20 mouse cellular contexts compared by ENCODE assay signal in the genomic region with DNA sequence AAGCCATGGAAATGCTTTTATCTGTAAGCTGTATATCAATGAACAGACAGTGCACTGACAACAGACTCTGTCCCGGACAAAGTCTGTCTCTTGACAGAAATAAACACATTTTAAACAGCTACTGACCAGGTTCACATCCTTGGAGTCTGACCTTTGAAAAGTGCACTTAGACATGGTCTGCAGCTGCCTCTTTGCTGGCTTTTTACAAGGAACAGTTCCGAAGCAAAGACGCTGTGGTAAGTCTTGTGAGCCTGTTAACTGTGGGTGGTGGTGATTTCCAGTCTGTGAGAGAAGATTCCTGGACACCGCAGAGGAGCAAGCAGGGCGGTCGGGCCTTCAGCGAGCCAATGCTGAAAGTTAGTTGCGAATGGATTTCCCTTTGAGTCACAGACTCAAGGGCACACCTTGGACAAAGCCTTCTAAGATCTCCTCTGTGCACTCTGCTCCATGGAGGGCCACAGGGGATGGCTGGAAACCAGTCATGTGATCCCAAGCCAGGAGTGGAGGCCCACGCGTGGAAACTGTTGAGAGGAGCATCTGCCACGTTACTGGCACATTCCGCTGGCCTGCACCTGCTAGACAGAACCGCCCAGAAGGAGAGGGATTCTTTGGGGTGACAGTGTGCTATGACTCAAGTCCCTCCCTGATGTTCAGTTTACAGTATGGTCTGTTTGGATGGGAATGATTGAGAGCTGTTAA. TPM values are rescaled to one million over a fixed set of nuclear protein-coding genes. Genes with fewer than 3 reads are reported as not detected.
A peak's percentile ranks its signal among the peaks of the same experiment; 100 is the strongest.
DNase-seq lines count a peak whose midpoint lies in the region; ATAC-seq and TF ChIP-seq lines count a peak whose summit lies in the region.
"Had no signal": no experiment of that assay in that cellular context is flagged by ENCODE, and none has a peak within 500 bp of the region (broad histone marks: within the 10 kb centered on the region; RNA-seq: fewer than 3 reads in every experiment).

No protein-coding gene starts in this region.

- 0 out of 2 replicates have a peak overlapping the region, but pooled peaks have one; percentile 7 for H3K27ac ChIP-seq in liver, embryonic 16.5 days (ENCODE audit: low read length)
- no peak overlapping the region for H3K27ac ChIP-seq in liver, postnatal 0 days (ENCODE audit: low read depth)
- peak overlapping the region; percentile 76 for H3K27ac ChIP-seq in kidney, embryonic 16.5 days (ENCODE audit: low read length)
- no peak overlapping the region for H3K27ac ChIP-seq in midbrain, embryonic 13.5 days
- H3K27ac ChIP-seq: gastrocnemius, adult 2 months; hindbrain, embryonic 12.5 days; limb, embryonic 15.5 days; midbrain, embryonic 10.5 days; neural tube, embryonic 13.5 days; stomach, postnatal 0 days had no signal

- peaks cover 34% of the 10 kb centered on the region for H3K4me1 ChIP-seq in liver, embryonic 16.5 days (ENCODE audit: control insufficient read depth, low read depth, low read length)
- peaks cover 3% of the 10 kb centered on the region; the same call in 1 of the 2 replicates for H3K4me1 ChIP-seq in liver, postnatal 0 days (ENCODE audit: insufficient read depth)
- H3K4me1 ChIP-seq in kidney, embryonic 16.5 days (ENCODE audit: insufficient read depth, low read length): peaks cover 48% of the 10 kb centered on the region
- peaks cover 17% of the 10 kb centered on the region for H3K4me1 ChIP-seq in midbrain, embryonic 13.5 days (replicated peaks)

- H3K4me2 ChIP-seq in liver, embryonic 16.5 days (ENCODE audit: low read depth, low read length): no peak overlapping the region
- no peak overlapping the region for H3K4me2 ChIP-seq in liver, postnatal 0 days (ENCODE audit: low read depth, low read length)
- no peak overlapping the region for H3K4me2 ChIP-seq in kidney, embryonic 16.5 days (replicated peaks; ENCODE audit: low read depth, low read length)
- H3K4me2 ChIP-seq in midbrain, embryonic 13.5 days (replicated peaks): no peak overlapping the region
- H3K4me2 ChIP-seq: hindbrain, embryonic 12.5 days; limb, embryonic 15.5 days; lung, embryonic 14.5 days; neural tube, embryonic 13.5 days had no signal

- no peak overlapping the region for H3K4me3 ChIP-seq in liver, embryonic 16.5 days (ENCODE audit: low read depth, low read length)
- H3K4me3 ChIP-seq in liver, postnatal 0 days (ENCODE audit: low read depth, low read length): no peak overlapping the region
- H3K4me3 ChIP-seq in kidney, embryonic 16.5 days (ENCODE audit: low read length): no peak overlapping the region
- no peak overlapping the region for H3K4me3 ChIP-seq in midbrain, embryonic 13.5 days (replicated peaks)
- H3K4me3 ChIP-seq: gastrocnemius, adult 2 months; hindbrain, embryonic 12.5 days; limb, embryonic 15.5 days; midbrain, embryonic 10.5 days; neural tube, embryonic 13.5 days had no signal

- H3K9ac ChIP-seq in liver, embryonic 16.5 days (ENCODE audit: low read depth, low read length): no peak overlapping the region
- H3K9ac ChIP-seq in liver, postnatal 0 days (replicated peaks): no peak overlapping the region
- H3K9ac ChIP-seq in kidney, embryonic 16.5 days (replicated peaks; ENCODE audit: low read length): no peak overlapping the region; the same call in 1 of the 2 replicates
- H3K9ac ChIP-seq in midbrain, embryonic 13.5 days (replicated peaks): no peak overlapping the region
- H3K9ac ChIP-seq: hindbrain, embryonic 12.5 days; limb, embryonic 15.5 days; lung, embryonic 14.5 days; neural tube, embryonic 13.5 days had no signal

- no peaks in the 10 kb centered on the region for H3K27me3 ChIP-seq in liver, embryonic 16.5 days (ENCODE audit: control insufficient read depth, insufficient read depth, low read depth, low read length)
- no peaks in the 10 kb centered on the region for H3K27me3 ChIP-seq in liver, postnatal 0 days (ENCODE audit: insufficient read depth, low read length)
- H3K27me3 ChIP-seq in kidney, embryonic 16.5 days (ENCODE audit: insufficient read depth, low read length): no peaks in the 10 kb centered on the region
- no peaks in the 10 kb centered on the region for H3K27me3 ChIP-seq in midbrain, embryonic 13.5 days
- H3K27me3 ChIP-seq: hindbrain, embryonic 12.5 days; limb, embryonic 15.5 days; neural tube, embryonic 13.5 days had no signal

- H3K9me3 ChIP-seq in liver, embryonic 16.5 days (replicated peaks; ENCODE audit: control insufficient read depth, low read length): no peaks in the 10 kb centered on the region
- H3K9me3 ChIP-seq in liver, postnatal 0 days (ENCODE audit: low read length): no peaks in the 10 kb centered on the region
- H3K9me3 ChIP-seq in kidney, embryonic 16.5 days (ENCODE audit: low read length): no peaks in the 10 kb centered on the region
- no peaks in the 10 kb centered on the region for H3K9me3 ChIP-seq in midbrain, embryonic 13.5 days
- H3K9me3 ChIP-seq: hindbrain, embryonic 12.5 days; limb, embryonic 15.5 days; midbrain, embryonic 10.5 days; neural tube, embryonic 13.5 days had no signal

- TF ChIP-seq EP300 in liver, postnatal 0 days (IDR thresholded peaks at IDR 0.05; ENCODE audit: low read depth): no peak

- 86% methylated on average over 13 of the region's 13 CpGs for WGBS in liver, embryonic 16.5 days (ENCODE audit: insufficient replicate concordance)
- WGBS in liver, postnatal 0 days (ENCODE audit: insufficient replicate concordance): 82% methylated on average over 13 of the region's 13 CpGs
- 74% methylated on average over 13 of the region's 13 CpGs for WGBS in kidney, embryonic 16.5 days
- 90% methylated on average over 13 of the region's 13 CpGs for WGBS in midbrain, embryonic 13.5 days

- DNase-seq in frontal cortex, adult 2 months (ENCODE audit: extremely low spot score in 1 of 2, low spot score in 1 of 2): no peak
- no peak for DNase-seq in liver, postnatal 0 days
- no peak for DNase-seq in right cerebral cortex, postnatal 10 days (ENCODE audit: low spot score in 2 of 2)
- DNase-seq: cerebellum, adult 11 months; cerebellum, postnatal 25 days; gastrocnemius, adult 2 months; heart, adult 11 months; lung, embryonic 14.5 days; lung, postnatal 4 days; thymus, postnatal 14 days had no signal

- TF ChIP-seq CTCF in liver, postnatal 0 days (IDR thresholded peaks at IDR 0.05; ENCODE audit: low read depth): no peak

- ATAC-seq in frontal cortex, adult (ENCODE audit: low TSS enrichment): peak; percentile 47
- ATAC-seq in liver, embryonic 16.5 days (ENCODE audit: low read depth): no peak
- ATAC-seq in liver, postnatal 0 days: no peak
- ATAC-seq in kidney, embryonic 16.5 days (ENCODE audit: low FRiP score, low TSS enrichment): no peak
- ATAC-seq in midbrain, embryonic 13.5 days: no peak
- ATAC-seq: forebrain, embryonic 16.5 days had no signal

- no peaks in the 10 kb centered on the region for H3K36me3 ChIP-seq in liver, embryonic 16.5 days (ENCODE audit: control insufficient read depth, insufficient read depth)
- H3K36me3 ChIP-seq in liver, postnatal 0 days (replicated peaks; ENCODE audit: insufficient read depth, low read length): no peaks in the 10 kb centered on the region
- no peaks in the 10 kb centered on the region for H3K36me3 ChIP-seq in kidney, embryonic 16.5 days (ENCODE audit: insufficient read depth, low read length)
- H3K36me3 ChIP-seq in midbrain, embryonic 13.5 days: no peaks in the 10 kb centered on the region
- H3K36me3 ChIP-seq: hindbrain, embryonic 12.5 days; limb, embryonic 15.5 days; midbrain, embryonic 10.5 days; neural tube, embryonic 13.5 days had no signal

RNA-seq across cellular contexts. Expression of a gene that starts 55.1 kb away (rescaled TPM):
- polyA plus RNA-seq in frontal cortex, adult 2 months (2012; rRNA removed): 13.5 and 14.5 TPM in 2 replicates
- 10.5 and 12.0 TPM in 2 replicates for polyA plus RNA-seq in liver, embryonic 16.5 days (2015; fragmentation: Nextera tagmentation; extraction: Ambion mirVana)
- 4.5 and 5.0 TPM in 2 replicates for polyA plus RNA-seq in liver, postnatal 0 days (2015; fragmentation: Nextera tagmentation; extraction: Ambion mirVana)
- polyA plus RNA-seq in kidney, embryonic 16.5 days (2015; fragmentation: Nextera tagmentation; extraction: Ambion mirVana): 71.6 and 75.8 TPM in 2 replicates
- polyA plus RNA-seq in midbrain, embryonic 13.5 days (2015; fragmentation: Nextera tagmentation; extraction: Ambion mirVana): 24.1 and 26.7 TPM in 2 replicates

Comparison
In these comparisons a context has a peak if more than half of its experiments do, and no peak if none do; other contexts are left out.
1. H3K27ac ChIP-seq: peak in liver, embryonic 16.5 days (single experiment) and kidney, embryonic 16.5 days (single experiment); none in liver, postnatal 0 days (single experiment) and midbrain, embryonic 13.5 days (single experiment).